Mouse (Mus musculus) kidney, embryonic 14.5 days (tissue): Measurements from ENCODE around the gene 2210010C04Rik. TPM values are rescaled to one million over a fixed set of nuclear protein-coding genes. Genes with fewer than 3 reads are reported as not detected.

Experiments used
- ATAC-seq: fragments of 200-750 bp; cut with Nextera tagmentation; 2 replicates; pipeline ENCODE4 v1.8.0; 2017; ENCODE audit warnings: moderate number of reproducible peaks, mild to moderate bottlenecking, moderate TSS enrichment, moderate library complexity; ENCODE audit not compliant: low FRiP score, low TSS enrichment
- H3K27ac ChIP-seq: fragments of 300-500 bp; sonication (generic); 2 replicates; pipeline ENCODE4 v1.5.1; 2014; ENCODE audit warnings: low read depth, mild to moderate bottlenecking, low read length, moderate library complexity, mixed read lengths
- H3K27me3 ChIP-seq: fragments of 300-500 bp; sonication (generic); 2 replicates; pipeline ENCODE4 v1.6.1; 2014; ENCODE audit warnings: mild to moderate bottlenecking, low read length; ENCODE audit not compliant: control insufficient read depth, insufficient read depth
- H3K36me3 ChIP-seq: fragments of 300-500 bp; sonication (generic); 2 replicates; pipeline ENCODE4 v1.6.1; 2014; ENCODE audit warnings: low read length, mixed read lengths; ENCODE audit not compliant: control insufficient read depth, insufficient read depth
- H3K4me1 ChIP-seq: fragments of 300-500 bp; sonication (generic); 2 replicates; pipeline ENCODE4 v1.6.1; 2014; ENCODE audit warnings: low read length, mixed read lengths; ENCODE audit not compliant: control insufficient read depth, insufficient read depth
- H3K4me2 ChIP-seq: fragments of 300-500 bp; sonication (generic); replicated peaks from 2 replicates; pipeline ENCODE4 v1.6.1; 2014; ENCODE audit warnings: low read depth, mild to moderate bottlenecking, low read length
- H3K4me3 ChIP-seq: fragments of 300-500 bp; sonication (generic); 2 replicates; pipeline ENCODE4 v1.5.1; 2014; ENCODE audit warnings: mild to moderate bottlenecking, low read length
- H3K9ac ChIP-seq: fragments of 300-500 bp; sonication (generic); 2 replicates; pipeline ENCODE4 v1.6.1; 2014; ENCODE audit warnings: low read depth, mild to moderate bottlenecking, low read length, moderate library complexity
- H3K9me3 ChIP-seq: fragments of 300-500 bp; sonication (generic); 2 replicates; pipeline ENCODE4 v1.6.1; 2016; ENCODE audit warnings: low read length; ENCODE audit not compliant: control insufficient read depth
- WGBS: fragments of 180-500 bp; shearing (Covaris S2); extraction: QIAGEN DNeasy Blood & Tissue Kit; methylation state at CpG from one replicate; pipeline ENCODE4 v1.1.7; 2014; 5-methylcytosine and 5-hydroxymethylcytosine counted together
- polyA plus RNA-seq: library from polyadenylated mRNA; unstranded; fragments of >200 nt; fragmentation: Nextera tagmentation; extraction: Ambion mirVana; gene quantifications from 2 replicates; pipeline ENCODE4 v1.2.1, GENCODE M21; 2014

Gene 2210010C04Rik
- polyA plus RNA-seq, 1 experiment from 2014 or later = not detected

DNA sequence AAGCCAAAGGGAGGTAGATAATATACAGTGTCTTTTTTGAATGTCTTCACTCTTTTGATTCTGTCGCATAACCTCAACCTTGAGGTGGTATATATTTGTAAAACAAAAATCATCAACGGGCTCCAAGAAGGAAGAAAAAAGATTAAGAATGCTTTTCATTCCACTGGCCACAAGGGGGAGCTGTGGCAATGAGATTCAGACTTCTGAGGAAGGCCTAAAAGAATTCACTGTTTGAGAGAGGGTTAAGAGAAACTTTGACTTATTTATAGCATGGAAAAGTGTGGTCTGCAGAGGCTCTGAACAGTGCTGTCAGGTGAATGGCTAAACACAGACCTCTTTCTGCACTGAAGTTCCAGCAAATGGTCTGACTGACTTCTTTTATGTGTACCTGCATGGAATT is 20.3 kb upstream of the 2210010C04Rik start:
- Histone ChIP-seq H3K4me2 (no peak overlapping the region), H3K4me1 (no peaks in the 10 kb centered on the region), H3K4me3 (no peak overlapping the region), H3K36me3 (no peaks in the 10 kb centered on the region), H3K9me3 (no peaks in the 10 kb centered on the region), H3K27ac (no peak overlapping the region), H3K9ac (no peak overlapping the region), H3K27me3 (no peaks in the 10 kb centered on the region)
- WGBS = 38% methylated on average over 2 of the region's 2 CpGs
- ATAC-seq = no peak

DNA sequence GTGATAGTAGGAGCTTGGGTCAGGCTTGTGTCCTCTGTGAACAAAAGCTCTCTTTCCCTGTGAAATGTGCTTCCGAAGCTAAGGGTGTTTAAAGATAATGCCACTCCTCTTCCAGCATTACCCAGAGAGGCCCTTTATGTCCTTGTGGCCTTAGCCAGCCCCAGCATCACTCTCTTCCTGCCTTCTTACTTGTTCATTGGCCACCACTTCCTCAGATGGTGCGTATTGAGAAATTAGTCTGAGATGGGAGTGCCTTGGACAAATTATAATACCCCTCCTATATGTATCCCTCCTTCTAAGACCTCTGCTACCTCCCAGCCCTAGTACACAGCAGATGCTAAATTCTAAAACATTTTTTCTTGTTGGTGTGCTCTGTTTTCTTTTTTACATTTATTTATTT is 19.1 kb upstream of the 2210010C04Rik start:
- Histone ChIP-seq H3K4me3 (no peak overlapping the region), H3K27ac (no peak overlapping the region), H3K4me1 (no peaks in the 10 kb centered on the region), H3K36me3 (no peaks in the 10 kb centered on the region), H3K4me2 (no peak overlapping the region), H3K27me3 (no peaks in the 10 kb centered on the region), H3K9me3 (no peaks in the 10 kb centered on the region), H3K9ac (no peak overlapping the region)
- WGBS = 82% methylated on average over 2 of the region's 2 CpGs
- no peak for ATAC-seq

DNA sequence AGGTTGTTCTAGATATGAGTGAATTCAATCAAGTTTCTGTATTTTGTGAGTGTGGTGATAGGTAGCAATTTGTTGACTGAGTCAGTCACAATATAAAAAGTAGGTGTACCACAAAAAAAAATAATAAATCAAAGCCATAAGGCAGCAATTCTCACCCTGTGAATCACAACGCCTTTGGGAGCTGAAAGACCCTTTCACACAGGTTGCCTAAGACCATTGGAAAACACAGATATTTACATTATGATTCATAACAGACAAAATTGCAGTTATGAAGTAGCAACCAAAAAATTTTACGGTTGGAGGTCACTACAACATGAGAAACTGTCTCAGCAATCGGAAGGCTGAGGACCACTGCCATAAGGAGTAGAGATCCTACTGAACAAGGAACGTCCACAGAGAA is 16.5 kb upstream of the 2210010C04Rik start:
- Histone ChIP-seq H3K4me3 (no peak overlapping the region), H3K36me3 (no peaks in the 10 kb centered on the region), H3K27ac (no peak overlapping the region), H3K4me2 (no peak overlapping the region), H3K27me3 (no peaks in the 10 kb centered on the region), H3K9me3 (no peaks in the 10 kb centered on the region), H3K4me1 (no peaks in the 10 kb centered on the region), H3K9ac (no peak overlapping the region)
- WGBS = 87% methylated on average over 4 of the region's 4 CpGs
- ATAC-seq = no peak

DNA sequence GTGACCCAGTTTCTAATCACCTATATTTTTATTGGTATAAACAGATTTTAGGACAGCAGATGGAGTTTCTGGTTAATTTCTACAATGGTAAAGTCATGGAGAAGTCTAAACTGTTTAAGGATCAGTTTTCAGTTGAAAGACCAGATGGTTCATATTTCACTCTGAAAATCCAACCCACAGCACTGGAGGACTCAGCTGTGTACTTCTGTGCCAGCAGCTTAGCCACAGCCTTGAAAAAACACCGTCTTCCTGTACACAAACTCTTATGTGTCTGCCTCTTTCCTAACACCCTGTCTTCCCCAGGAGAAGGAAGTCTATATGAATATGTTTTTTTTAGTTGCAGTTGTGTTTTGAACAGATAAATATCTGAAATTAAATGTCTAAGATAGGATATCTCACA is 13.3 kb upstream of the 2210010C04Rik start:
- Histone ChIP-seq H3K9me3 (no peaks in the 10 kb centered on the region), H3K36me3 (no peaks in the 10 kb centered on the region), H3K4me1 (no peaks in the 10 kb centered on the region), H3K4me2 (no peak overlapping the region), H3K9ac (no peak overlapping the region), H3K27me3 (no peaks in the 10 kb centered on the region), H3K4me3 (no peak overlapping the region), H3K27ac (no peak overlapping the region)
- no peak for ATAC-seq
- WGBS = 25% methylated on average over 1 of the region's 1 CpGs

DNA sequence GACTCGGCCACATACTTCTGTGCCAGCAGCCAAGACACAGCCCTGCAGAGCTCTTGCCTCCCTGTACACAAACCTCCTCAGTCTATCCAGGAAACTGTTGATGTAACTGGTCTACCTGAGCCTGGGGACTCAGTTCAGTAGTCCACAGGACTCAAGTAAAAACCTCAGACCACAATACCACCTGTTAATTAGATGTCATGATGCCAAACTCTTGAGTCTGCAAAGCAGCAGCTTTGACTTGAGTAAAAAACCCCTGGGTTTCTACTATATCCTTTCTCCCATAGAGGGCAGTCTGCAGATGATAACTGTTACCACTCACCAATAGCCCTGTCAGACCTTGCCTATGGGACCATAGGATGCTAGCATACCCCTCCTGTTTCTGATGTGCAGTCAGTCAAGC is 12.7 kb upstream of the 2210010C04Rik start:
- ATAC-seq = no peak

DNA sequence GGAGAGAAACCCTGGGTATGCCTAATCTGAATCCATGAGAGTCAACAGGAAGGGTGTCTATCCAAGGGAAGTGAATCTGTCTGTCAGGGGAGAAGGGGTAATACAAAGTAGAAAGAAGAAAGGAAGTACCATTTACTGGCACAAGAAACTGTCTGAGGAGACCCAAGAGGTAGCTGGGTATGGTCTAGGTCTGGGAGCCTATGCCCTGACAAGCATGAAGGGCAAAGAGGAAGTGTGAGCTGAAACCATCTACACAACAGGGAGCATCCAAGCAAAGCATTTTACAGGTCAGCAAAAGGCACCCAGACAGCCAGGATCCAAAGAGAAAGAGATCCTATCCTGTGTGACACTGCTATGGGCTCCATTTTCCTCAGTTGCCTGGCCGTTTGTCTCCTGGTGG is 11.9 kb upstream of the 2210010C04Rik start:
- Histone ChIP-seq H3K27ac (no peak overlapping the region), H3K4me2 (no peak overlapping the region), H3K27me3 (no peaks in the 10 kb centered on the region), H3K36me3 (no peaks in the 10 kb centered on the region), H3K9me3 (no peaks in the 10 kb centered on the region), H3K9ac (no peak overlapping the region), H3K4me1 (no peaks in the 10 kb centered on the region), H3K4me3 (no peak overlapping the region)
- WGBS = 71% methylated on average over 1 of the region's 1 CpGs
- no peak for ATAC-seq

More for the DNA sequence above, 12.7 kb upstream of the 2210010C04Rik start:
- no peaks in the 10 kb centered on the region for H3K36me3 ChIP-seq
- H3K4me2 ChIP-seq = no peak overlapping the region
- H3K4me1 ChIP-seq = no peaks in the 10 kb centered on the region
- no peaks in the 10 kb centered on the region for H3K27me3 ChIP-seq
- H3K27ac ChIP-seq = no peak overlapping the region
- no peaks in the 10 kb centered on the region for H3K9me3 ChIP-seq
- WGBS = 75% methylated on average over 1 of the region's 1 CpGs
- H3K9ac ChIP-seq = no peak overlapping the region
- H3K4me3 ChIP-seq = no peak overlapping the region

DNA sequence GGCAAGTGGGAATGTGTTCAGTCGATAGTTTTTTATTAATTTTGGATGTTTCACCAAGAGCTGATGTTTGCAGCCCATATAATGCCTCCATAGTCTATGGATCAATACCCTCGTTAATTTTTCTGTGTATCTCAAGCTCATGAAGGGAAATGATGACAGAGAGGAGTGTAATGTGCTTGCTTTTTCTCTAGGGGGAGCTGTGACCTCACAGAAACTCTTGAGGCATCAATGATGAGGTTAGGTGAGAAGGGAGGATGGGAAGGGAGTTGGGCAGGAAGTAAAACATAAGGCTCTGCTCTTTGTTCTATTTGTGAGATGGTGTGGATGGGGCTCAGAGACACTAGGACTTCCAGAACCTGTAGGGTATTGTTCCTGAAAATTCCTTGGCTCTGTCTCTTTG is 11.2 kb upstream of the 2210010C04Rik start:
- Histone ChIP-seq H3K4me2 (no peak overlapping the region), H3K4me1 (no peaks in the 10 kb centered on the region), H3K9ac (no peak overlapping the region), H3K36me3 (no peaks in the 10 kb centered on the region), H3K27ac (no peak overlapping the region), H3K27me3 (no peaks in the 10 kb centered on the region), H3K9me3 (no peaks in the 10 kb centered on the region), H3K4me3 (no peak overlapping the region)
- 70% methylated on average over 2 of the region's 2 CpGs for WGBS
- no peak for ATAC-seq

DNA sequence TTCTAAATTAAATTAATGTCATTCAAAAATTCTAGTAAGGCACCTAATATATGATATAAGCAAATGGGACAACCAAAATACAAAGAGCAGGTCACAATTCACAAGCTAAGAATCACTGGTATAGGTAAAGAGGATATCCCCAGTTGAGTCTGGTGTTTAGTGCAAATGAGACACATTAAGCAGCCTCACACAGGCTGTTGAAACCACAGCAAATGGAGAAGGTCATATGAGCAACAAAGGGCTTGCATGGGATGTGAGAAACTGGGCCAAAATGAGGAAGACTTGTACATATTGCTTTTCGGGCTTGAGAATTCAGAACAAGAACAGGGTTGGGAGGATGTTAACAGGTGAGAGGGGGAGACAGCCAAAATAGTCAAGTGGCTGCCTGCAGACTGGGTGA is 9.4 kb upstream of the 2210010C04Rik start:
- no peak overlapping the region for H3K4me3 ChIP-seq
- 86% methylated on average over 1 of the region's 1 CpGs for WGBS

DNA sequence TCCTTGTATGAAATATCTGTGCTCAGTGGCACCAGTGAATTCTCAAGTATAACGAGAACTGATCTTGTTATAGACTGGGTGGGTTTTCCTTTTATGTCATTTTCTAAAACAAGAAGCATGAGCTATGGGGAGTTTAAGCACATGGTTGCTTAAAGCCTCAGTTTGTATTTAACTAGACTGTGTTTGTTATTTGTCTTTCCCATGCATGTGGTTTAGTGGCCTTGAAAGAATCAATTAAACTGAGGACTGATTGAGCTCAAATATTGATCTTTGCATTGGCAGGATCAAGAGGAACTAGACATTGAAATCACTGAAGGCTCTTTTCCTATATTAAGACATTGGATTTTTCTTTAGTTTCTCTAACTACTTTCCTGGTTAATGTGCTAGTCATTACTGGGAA is 9.0 kb upstream of the 2210010C04Rik start:
- no peak for ATAC-seq
- H3K4me2 ChIP-seq = no peak overlapping the region
- H3K9ac ChIP-seq = no peak overlapping the region
- H3K36me3 ChIP-seq = no peaks in the 10 kb centered on the region
- H3K27me3 ChIP-seq = no peaks in the 10 kb centered on the region
- H3K27ac ChIP-seq = no peak overlapping the region
- H3K4me3 ChIP-seq = no peak overlapping the region
- H3K9me3 ChIP-seq = no peaks in the 10 kb centered on the region
- WGBS = 80% methylated on average over 1 of the region's 1 CpGs
- H3K4me1 ChIP-seq = no peaks in the 10 kb centered on the region

More for the DNA sequence above, 9.4 kb upstream of the 2210010C04Rik start:
- no peak for ATAC-seq
- Histone ChIP-seq H3K9me3 (no peaks in the 10 kb centered on the region), H3K27ac (no peak overlapping the region), H3K36me3 (no peaks in the 10 kb centered on the region), H3K27me3 (no peaks in the 10 kb centered on the region), H3K4me1 (no peaks in the 10 kb centered on the region), H3K9ac (no peak overlapping the region), H3K4me2 (no peak overlapping the region)

DNA sequence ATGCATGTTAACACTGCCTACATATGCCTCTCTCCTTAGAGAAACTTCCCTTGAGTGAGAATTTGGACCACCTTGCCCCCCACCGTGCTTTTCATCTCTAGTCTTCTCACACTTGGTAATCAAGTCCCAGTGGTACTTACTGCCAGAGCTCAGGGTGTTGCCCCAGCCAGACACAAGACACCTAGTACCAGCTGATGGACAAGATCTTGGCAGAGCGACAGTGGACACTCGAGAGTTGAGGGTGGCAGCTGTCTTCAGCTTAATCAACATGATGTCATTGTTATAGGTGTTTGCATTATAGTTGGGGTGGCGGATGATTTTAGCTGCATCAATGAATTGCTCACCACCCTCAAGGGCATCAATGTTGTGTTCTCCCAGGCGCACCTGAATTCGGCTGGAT is 2.5 kb downstream of the 2210010C04Rik start:
- WGBS = 86% methylated on average over 6 of the region's 6 CpGs
- no peak overlapping the region for H3K4me2 ChIP-seq

More for the DNA sequence above, 2.5 kb downstream of the 2210010C04Rik start:
- Histone ChIP-seq H3K27me3 (no peaks in the 10 kb centered on the region), H3K4me3 (no peak overlapping the region), H3K36me3 (no peaks in the 10 kb centered on the region), H3K27ac (no peak overlapping the region), H3K9me3 (no peaks in the 10 kb centered on the region), H3K9ac (no peak overlapping the region), H3K4me1 (no peaks in the 10 kb centered on the region)
- ATAC-seq = no peak
